8 mouse cellular contexts compared by ENCODE assay signal in genomic region chr5:135726641-135727346, GRCm38 (mm10). TPM values are rescaled to one million over a fixed set of nuclear protein-coding genes. Genes with fewer than 3 reads are reported as not detected.
DNase-seq lines count a peak whose midpoint lies in the region; ATAC-seq and TF ChIP-seq lines count a peak whose summit lies in the region.

No protein-coding gene starts in this region.

- 61% methylated on average over 2 of the region's 2 CpGs for WGBS in kidney, adult 2 months
- WGBS in intestine, embryonic 16.5 days, result 64% methylated on average over 2 of the region's 2 CpGs
- WGBS in small intestine, adult 2 months, result 42% methylated on average over 2 of the region's 2 CpGs

- peak; percentile 77 for DNase-seq in kidney, adult 2 months
- DNase-seq in kidney, postnatal 4 days, result no peak
- DNase-seq in heart, adult 18-20 months, result peak; percentile 74 to 87
- DNase-seq in urinary bladder, postnatal 4 days (ENCODE audit: low spot score in 2 of 2), result no peak
- no peak for DNase-seq in T-cell, adult 2 months (ENCODE audit: low spot score)
- no peak for DNase-seq in cerebellum, postnatal 36 days

- H3K27ac ChIP-seq in kidney, adult 2 months (ENCODE audit: insufficient read depth, low read depth, low read length), result 0 out of 2 replicates have a peak overlapping the region, but pooled peaks have one; percentile 9
- peak overlapping the region; percentile 73 for H3K27ac ChIP-seq in intestine, embryonic 16.5 days (ENCODE audit: low read length)
- H3K27ac ChIP-seq in small intestine, adult 2 months (ENCODE audit: insufficient read depth, low read depth, low read length), result peak overlapping the region; percentile 33

- no peak for TF ChIP-seq CTCF in kidney, adult 2 months (conservative IDR thresholded peaks at IDR 0.05; ENCODE audit: insufficient read depth, insufficient read length, low read depth, low read length)
- no peak for TF ChIP-seq CTCF in small intestine, adult 2 months (IDR thresholded peaks at IDR 0.05; ENCODE audit: extremely low read depth, insufficient read length, insufficient replicate concordance, low read depth, low read length)

- peaks cover 8% of the 10 kb centered on the region for H3K36me3 ChIP-seq in kidney, adult 2 months (ENCODE audit: control insufficient read depth, insufficient read depth, low read length)
- H3K36me3 ChIP-seq in intestine, embryonic 16.5 days (ENCODE audit: control insufficient read depth, insufficient read depth, low read length), result peaks cover 17% of the 10 kb centered on the region
- H3K36me3 ChIP-seq in small intestine, adult 2 months (ENCODE audit: control insufficient read depth, insufficient read depth, low read length), result peaks cover 30% of the 10 kb centered on the region

- no peaks in the 10 kb centered on the region for H3K9me3 ChIP-seq in intestine, embryonic 16.5 days (ENCODE audit: control insufficient read depth, low read length)

- no peaks in the 10 kb centered on the region for H3K27me3 ChIP-seq in kidney, adult 2 months (replicated peaks; ENCODE audit: control insufficient read depth, insufficient read depth, low read length)
- no peaks in the 10 kb centered on the region for H3K27me3 ChIP-seq in intestine, embryonic 16.5 days (replicated peaks; ENCODE audit: control insufficient read depth, insufficient read depth, low read length)
- no peaks in the 10 kb centered on the region for H3K27me3 ChIP-seq in small intestine, adult 2 months (ENCODE audit: control insufficient read depth, insufficient read depth, low read length)

- no peak for TF ChIP-seq POLR2A in kidney, adult 2 months (IDR thresholded peaks at IDR 0.05; ENCODE audit: low read depth, low read length)
- TF ChIP-seq POLR2A in small intestine, adult 2 months (IDR thresholded peaks at IDR 0.05; ENCODE audit: low read depth, low read length), result no peak

- no peak overlapping the region for H3K4me3 ChIP-seq in kidney, adult 2 months (ENCODE audit: insufficient read depth, low read depth, low read length)
- H3K4me3 ChIP-seq in intestine, embryonic 16.5 days (ENCODE audit: low read length), result no peak overlapping the region
- H3K4me3 ChIP-seq in small intestine, adult 2 months (ENCODE audit: low read depth, low read length), result no peak overlapping the region

- H3K4me2 ChIP-seq in intestine, embryonic 16.5 days (ENCODE audit: low read depth, low read length), result no peak overlapping the region

- peak overlapping the region; percentile 57 for H3K9ac ChIP-seq in intestine, embryonic 16.5 days (ENCODE audit: low read depth, low read length)

- peaks cover 26% of the 10 kb centered on the region for H3K4me1 ChIP-seq in kidney, adult 2 months (ENCODE audit: control insufficient read depth, insufficient read depth, low read length)
- H3K4me1 ChIP-seq in intestine, embryonic 16.5 days (ENCODE audit: control insufficient read depth, insufficient read depth, low read length), result peaks cover 38% of the 10 kb centered on the region
- peaks cover 26% of the 10 kb centered on the region for H3K4me1 ChIP-seq in small intestine, adult 2 months (ENCODE audit: control insufficient read depth, insufficient read depth, insufficient read length, low read length)

- ATAC-seq in intestine, embryonic 16.5 days, result peak; percentile 56

RNA-seq across cellular contexts. Expression of gene Tmem120a, which starts 17.5 kb away (rescaled TPM):
- 91.3 and 96.7 TPM in 2 replicates for polyA plus RNA-seq in kidney, adult 2 months (2012; rRNA removed)
- total RNA-seq in heart, adult 18-20 months (2021), result 10 to 100 TPM; 14.3 to 16.3 TPM
- polyA plus RNA-seq in intestine, embryonic 16.5 days (2015; fragmentation: Nextera tagmentation; extraction: Ambion mirVana), result 65.1 and 65.8 TPM in 2 replicates
- 111 and 261 TPM in 2 replicates for polyA plus RNA-seq in small intestine, adult 2 months (2012; rRNA removed)

RNA-seq across cellular contexts. Expression of gene Styxl1, which starts 51.4 kb away (rescaled TPM):
- 0.38 and 0.67 TPM in 2 replicates for polyA plus RNA-seq in kidney, adult 2 months (2012; rRNA removed)
- total RNA-seq in heart, adult 18-20 months (2021), result not detected
- polyA plus RNA-seq in intestine, embryonic 16.5 days (2015; fragmentation: Nextera tagmentation; extraction: Ambion mirVana), result 0.21 and 0.35 TPM in 2 replicates
- 0.15 and 0.19 TPM in 2 replicates for polyA plus RNA-seq in small intestine, adult 2 months (2012; rRNA removed)

RNA-seq across cellular contexts. Expression of gene Mdh2, which starts 51.5 kb away (rescaled TPM):
- polyA plus RNA-seq in kidney, adult 2 months (2012; rRNA removed), result 1,141 and 1,152 TPM in 2 replicates
- total RNA-seq in heart, adult 18-20 months (2021), result 1,000 to 10,000 TPM; 1,865 to 1,976 TPM
- polyA plus RNA-seq in intestine, embryonic 16.5 days (2015; fragmentation: Nextera tagmentation; extraction: Ambion mirVana), result 873 and 892 TPM in 2 replicates
- polyA plus RNA-seq in small intestine, adult 2 months (2012; rRNA removed), result 1,632 and 2,398 TPM in 2 replicates

RNA-seq across cellular contexts. Expression of gene Por, which starts 57.0 kb away (rescaled TPM):
- 361 and 405 TPM in 2 replicates for polyA plus RNA-seq in kidney, adult 2 months (2012; rRNA removed)
- total RNA-seq in heart, adult 18-20 months (2021), result 10 to 100 TPM; 66.4 to 82.7 TPM
- 111 and 116 TPM in 2 replicates for polyA plus RNA-seq in intestine, embryonic 16.5 days (2015; fragmentation: Nextera tagmentation; extraction: Ambion mirVana)
- polyA plus RNA-seq in small intestine, adult 2 months (2012; rRNA removed), result 121 and 192 TPM in 2 replicates

Comparison
In these comparisons a context has a peak if more than half of its experiments do, and no peak if none do; other contexts are left out.
1. DNase-seq: peak in kidney, adult 2 months (single experiment) and heart, adult 18-20 months (2 of 2); none in kidney, postnatal 4 days (0 of 2), urinary bladder, postnatal 4 days (0 of 2), T-cell, adult 2 months (single experiment) and cerebellum, postnatal 36 days (0 of 2).
2. H3K27ac ChIP-seq: peak in every context shown above with its lines; median percentile 73 in intestine, embryonic 16.5 days; 33 in small intestine, adult 2 months; 9 in kidney, adult 2 months.